Mouse (Mus musculus) limb, embryonic 14.5 days (tissue): ENCODE measurements around the gene Btnl2. TPM values are rescaled to one million over a fixed set of nuclear protein-coding genes. Genes with fewer than 3 reads are reported as not detected.

Source experiments
- ATAC-seq: fragments of 200-750 bp; cut with Nextera tagmentation; 2 replicates; pipeline ENCODE4 v1.8.0; 2017; ENCODE audit warnings: low read depth, moderate number of reproducible peaks, moderate TSS enrichment; ENCODE audit not compliant: low FRiP score
- DNase-seq: peaks from one replicate; pipeline ENCODE4 v3.0.0-alpha.2; 2015; ENCODE audit warnings: low spot score
- H3K27ac ChIP-seq: fragments of 300-500 bp; sonication (generic); replicated peaks from 2 replicates; pipeline ENCODE4 v1.5.1; 2014; ENCODE audit warnings: low read depth, mild to moderate bottlenecking, low read length, moderate library complexity, mixed read lengths
- H3K27me3 ChIP-seq: fragments of 300-500 bp; sonication (generic); 2 replicates; pipeline ENCODE4 v1.6.1; 2014; ENCODE audit warnings: low read length, mixed read lengths; ENCODE audit not compliant: control insufficient read depth, insufficient read depth
- H3K36me3 ChIP-seq: fragments of 300-500 bp; sonication (generic); 2 replicates; pipeline ENCODE4 v1.6.1; 2014; ENCODE audit warnings: mild to moderate bottlenecking, low read length, moderate library complexity, mixed read lengths; ENCODE audit not compliant: control insufficient read depth, insufficient read depth
- H3K4me1 ChIP-seq: fragments of 300-500 bp; sonication (generic); 2 replicates; pipeline ENCODE4 v1.6.1; 2014; ENCODE audit warnings: antibody characterized with exemption, low read length, mixed read lengths; ENCODE audit not compliant: control insufficient read depth, insufficient read depth
- H3K4me2 ChIP-seq: fragments of 300-500 bp; sonication (generic); replicated peaks from 2 replicates; pipeline ENCODE4 v1.6.1; 2014; ENCODE audit warnings: low read depth, mild to moderate bottlenecking, low read length, moderate library complexity; ENCODE audit not compliant: severe bottlenecking
- H3K4me3 ChIP-seq: fragments of 300-500 bp; sonication (generic); replicated peaks from 2 replicates; pipeline ENCODE4 v1.5.1; 2014; ENCODE audit warnings: low read length
- H3K9ac ChIP-seq: fragments of 300-500 bp; sonication (generic); 2 replicates; pipeline ENCODE4 v1.6.1; 2014; ENCODE audit warnings: mild to moderate bottlenecking, low read depth, low read length, moderate library complexity; ENCODE audit not compliant: severe bottlenecking
- H3K9me3 ChIP-seq: fragments of 300-500 bp; sonication (generic); 2 replicates; pipeline ENCODE4 v1.6.1; 2016; ENCODE audit warnings: low read length; ENCODE audit not compliant: control insufficient read depth
- POLR2A ChIP-seq: fragments of 200-500 bp; IDR thresholded peaks from 2 replicates; pipeline ENCODE4 v1.8.0; 2012; ENCODE audit warnings: inconsistent platforms, mild to moderate bottlenecking, moderate library complexity, borderline replicate concordance; ENCODE audit not compliant: insufficient read depth, insufficient read length; ENCODE audit errors: extremely low read depth
- WGBS: fragments of 180-500 bp; shearing (Covaris S2); extraction: QIAGEN DNeasy Blood & Tissue Kit; methylation state at CpG from one replicate; pipeline ENCODE4 v1.1.7; 2014; 5-methylcytosine and 5-hydroxymethylcytosine counted together
- polyA plus RNA-seq, 2 experiments: library from polyadenylated mRNA; depleted of rRNA in 1 of 2; stranded (reverse) in 1 of 2; unstranded in 1 of 2; fragments of >200 nt; fragmentation: Nextera tagmentation in 1 of 2; extraction: Ambion mirVana in 1 of 2; gene quantifications; 2 replicates each; pipeline versions ENCODE4 v1.2.1 to v1.2.3; 2012 to 2014

The Btnl2 gene
- polyA plus RNA-seq, 2 experiments: 0.11 to 0.14 TPM

DNA sequence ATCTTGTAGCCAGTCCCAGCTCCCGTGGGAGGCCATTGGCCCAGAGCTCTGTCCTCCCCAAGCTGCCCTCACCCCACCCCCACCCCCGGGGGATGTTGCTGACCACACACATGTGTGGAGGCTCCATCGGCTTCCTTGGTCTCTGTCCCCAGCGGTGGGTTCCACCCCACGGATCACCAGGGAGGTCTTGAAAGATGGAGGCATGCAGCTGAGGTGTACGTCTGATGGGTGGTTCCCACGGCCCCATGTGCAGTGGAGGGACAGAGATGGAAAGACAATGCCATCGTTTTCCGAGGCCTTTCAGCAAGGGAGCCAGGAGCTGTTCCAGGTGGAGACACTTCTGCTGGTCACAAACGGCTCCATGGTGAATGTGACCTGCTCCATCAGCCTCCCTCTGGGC is 10.4 kb downstream of the Btnl2 start:
- WGBS: 74% methylated on average over 10 of the region's 10 CpGs
- H3K4me1 ChIP-seq: no peaks in the 10 kb centered on the region
- no peak overlapping the region for H3K27ac ChIP-seq
- DNase-seq: no peak
- H3K4me2 ChIP-seq: no peak overlapping the region
- TF ChIP-seq POLR2A: no peak
- H3K9me3 ChIP-seq: no peaks in the 10 kb centered on the region
- no peak for ATAC-seq
- H3K36me3 ChIP-seq: no peaks in the 10 kb centered on the region
- H3K4me3 ChIP-seq: no peak overlapping the region
- no peak overlapping the region for H3K9ac ChIP-seq
- H3K27me3 ChIP-seq: no peaks in the 10 kb centered on the region

DNA sequence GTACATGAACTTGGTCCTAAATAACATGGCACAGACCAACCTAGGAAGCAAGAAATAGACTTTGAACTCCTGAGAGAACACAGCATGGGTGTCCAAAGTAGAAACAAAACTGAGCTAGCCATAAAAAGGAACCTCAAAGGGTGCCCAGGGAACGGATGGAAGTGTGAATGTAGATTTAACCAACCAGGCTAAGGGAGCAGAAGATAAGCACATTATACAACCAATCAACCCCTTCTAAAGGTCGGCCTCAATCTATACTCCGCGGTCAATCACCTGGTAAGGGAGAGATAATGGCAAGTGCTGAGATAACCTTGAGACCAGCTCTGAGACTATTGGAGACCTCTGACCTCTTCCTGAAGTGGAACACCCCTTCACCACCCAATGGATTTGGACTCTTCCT is 15.9 kb downstream of the Btnl2 start:
- no peaks in the 10 kb centered on the region for H3K4me1 ChIP-seq
- no peaks in the 10 kb centered on the region for H3K36me3 ChIP-seq
- no peak overlapping the region for H3K4me3 ChIP-seq
- DNase-seq: no peak
- H3K27me3 ChIP-seq: no peaks in the 10 kb centered on the region
- no peaks in the 10 kb centered on the region for H3K9me3 ChIP-seq
- no peak for ATAC-seq
- WGBS: 74% methylated on average over 4 of the region's 4 CpGs
- no peak overlapping the region for H3K4me2 ChIP-seq
- H3K27ac ChIP-seq: no peak overlapping the region
- no peak for TF ChIP-seq POLR2A
- H3K9ac ChIP-seq: no peak overlapping the region

DNA sequence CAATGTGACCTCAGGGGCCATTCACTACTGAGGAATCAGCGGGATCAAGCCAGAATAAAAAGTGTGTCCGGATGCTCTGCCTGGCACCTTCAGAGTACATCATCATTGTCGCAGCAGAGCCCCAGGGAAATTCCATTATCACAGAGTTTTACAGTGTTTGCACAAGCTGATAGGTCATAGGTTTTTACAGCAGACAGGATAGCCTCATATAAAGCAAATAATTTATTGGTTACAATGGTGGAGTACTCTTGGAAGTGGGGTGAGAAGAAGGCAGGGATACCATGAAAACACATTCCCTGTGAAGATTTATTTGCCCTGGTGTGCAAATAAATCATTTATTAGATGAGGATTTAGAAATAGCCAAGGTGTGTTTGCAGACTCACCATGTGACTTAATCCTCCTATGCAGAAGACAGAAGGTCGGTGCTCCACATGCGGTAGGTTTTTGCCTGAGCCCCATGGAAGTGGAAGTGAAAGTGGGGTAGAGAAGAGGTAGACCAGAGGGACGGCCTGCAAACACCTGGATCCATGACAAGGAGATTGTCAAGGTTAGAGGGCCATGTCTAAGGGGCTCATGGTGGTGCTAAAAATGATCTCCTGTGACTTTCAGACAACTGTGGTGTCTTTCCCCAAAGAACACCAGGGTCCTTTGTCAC is 18.6 kb downstream of the Btnl2 start:
- TF ChIP-seq POLR2A: no peak
- H3K4me3 ChIP-seq: no peak overlapping the region
- no peak overlapping the region for H3K4me2 ChIP-seq
- no peak for ATAC-seq
- no peak for DNase-seq
- no peaks in the 10 kb centered on the region for H3K36me3 ChIP-seq
- H3K27ac ChIP-seq: no peak overlapping the region
- no peaks in the 10 kb centered on the region for H3K4me1 ChIP-seq
- no peaks in the 10 kb centered on the region for H3K27me3 ChIP-seq
- no peak overlapping the region for H3K9ac ChIP-seq
- WGBS: 75% methylated on average over 6 of the region's 6 CpGs
- H3K9me3 ChIP-seq: no peaks in the 10 kb centered on the region

DNA sequence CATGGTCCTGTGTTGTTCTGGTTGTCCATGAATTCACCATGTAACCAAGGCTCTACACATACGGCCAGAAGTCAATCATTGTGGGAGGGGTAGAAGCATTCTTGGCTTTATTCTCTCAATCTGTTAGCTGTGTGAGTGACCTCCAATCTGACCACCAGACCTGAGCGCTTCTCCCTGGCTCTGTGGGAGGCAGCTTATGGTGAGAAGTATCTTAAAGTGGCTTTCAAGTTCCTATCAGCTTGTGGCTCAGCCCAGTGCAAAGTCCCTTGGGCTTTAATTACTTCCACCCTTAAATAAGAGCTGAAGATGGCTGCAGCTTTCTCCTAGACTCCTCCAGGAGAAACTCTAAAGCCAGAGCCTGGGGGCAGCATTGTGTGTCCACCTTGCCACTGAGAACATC is 22.2 kb downstream of the Btnl2 start, which contains the start of gene Btnl1:
Gene Btnl1 (plus strand): TSS at position 286 of the 400 bp plus-strand sequence.
- H3K36me3 ChIP-seq: no peaks in the 10 kb centered on the region

DNA sequence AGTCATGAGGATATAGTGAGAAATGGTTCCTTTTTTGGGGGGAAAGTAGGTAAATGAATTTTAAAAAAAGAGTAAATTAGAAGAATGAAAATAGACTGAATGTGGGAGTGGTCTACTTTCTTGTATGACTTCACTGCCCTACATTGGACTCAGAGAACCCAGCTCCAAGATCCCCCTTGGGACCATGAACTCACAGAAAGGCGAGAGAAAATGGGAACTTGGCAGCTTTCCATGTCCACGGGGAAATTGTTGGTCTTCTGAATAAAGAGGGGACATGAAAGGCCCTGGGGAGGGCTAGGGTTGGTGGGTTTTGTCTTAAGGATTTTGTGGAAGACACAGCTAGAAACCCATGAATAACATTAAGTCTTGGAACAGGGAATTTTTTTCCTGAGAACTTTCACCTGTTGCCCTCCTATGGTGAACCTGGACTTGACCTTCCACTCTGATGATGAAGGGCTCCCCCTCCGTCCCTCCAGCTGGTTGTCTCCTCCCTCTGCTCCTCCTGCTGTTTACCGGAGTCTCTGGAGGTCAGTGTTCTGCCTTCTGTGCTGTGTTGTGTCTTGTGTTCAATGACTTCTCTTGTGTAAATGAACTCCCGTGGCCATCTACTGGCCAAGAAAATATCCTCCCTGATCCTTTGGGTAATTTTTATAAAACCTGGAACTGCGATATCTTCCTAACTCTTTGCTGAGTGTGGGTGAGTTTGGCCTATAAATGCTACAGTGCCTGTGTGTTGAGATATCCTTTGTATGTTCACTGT is 23.0 kb downstream of the Btnl2 start:
- Histone ChIP-seq H3K4me1 (no peaks in the 10 kb centered on the region), H3K27me3 (no peaks in the 10 kb centered on the region), H3K4me3 (no peak overlapping the region), H3K9ac (no peak overlapping the region), H3K36me3 (no peaks in the 10 kb centered on the region), H3K27ac (no peak overlapping the region), H3K9me3 (no peaks in the 10 kb centered on the region), H3K4me2 (no peak overlapping the region)
- no peak for DNase-seq
- no peak for TF ChIP-seq POLR2A
- ATAC-seq: no peak
- WGBS: 64% methylated on average over 6 of the region's 6 CpGs

More for the DNA sequence above, 22.2 kb downstream of the Btnl2 start, which contains the start of gene Btnl1:
- ATAC-seq: no peak
- Histone ChIP-seq H3K4me1 (no peaks in the 10 kb centered on the region), H3K27me3 (no peaks in the 10 kb centered on the region), H3K4me3 (no peak within 1 kb of the TSS), H3K9ac (no peak within 1 kb of the TSS), H3K27ac (no peak within 1 kb of the TSS), H3K4me2 (no peak within 1 kb of the TSS), H3K9me3 (no peaks in the 10 kb centered on the region)
- no peak for TF ChIP-seq POLR2A
- DNase-seq: no peak
- WGBS: 73% methylated on average over 2 of the region's 2 CpGs
